Mouse (Mus musculus): ENCODE data around the gene Gm11568. TPM values are rescaled to one million over a fixed set of nuclear protein-coding genes. Genes with fewer than 3 reads are reported as not detected.
"Not testable (repeated sequence)": the region's sequence is repeated elsewhere in the genome, so short reads cannot be mapped to it uniquely, and the experiment has no call there.

Gm11568 gene
- total RNA-seq (2021), result not detected
- long read RNA-seq, result 0 reads

- no peak for DNase-seq (ENCODE audit: low spot score in 2 of 2)
Observed at GRCm38 (mm10) chr11:99857617-99858016, at the start of gene Gm11568. Gene Gm11568 (plus strand): TSS chr11:99857917.

GRCm38 (mm10) chr11:99809792-99810191, 47.9 kb upstream of the Gm11568 start, which contains the start of gene Krtap4-13:
Gene Krtap4-13 (minus strand): TSS chr11:99809892.
- not testable (repeated sequence) for DNase-seq (ENCODE audit: low spot score in 2 of 2)

DNA sequence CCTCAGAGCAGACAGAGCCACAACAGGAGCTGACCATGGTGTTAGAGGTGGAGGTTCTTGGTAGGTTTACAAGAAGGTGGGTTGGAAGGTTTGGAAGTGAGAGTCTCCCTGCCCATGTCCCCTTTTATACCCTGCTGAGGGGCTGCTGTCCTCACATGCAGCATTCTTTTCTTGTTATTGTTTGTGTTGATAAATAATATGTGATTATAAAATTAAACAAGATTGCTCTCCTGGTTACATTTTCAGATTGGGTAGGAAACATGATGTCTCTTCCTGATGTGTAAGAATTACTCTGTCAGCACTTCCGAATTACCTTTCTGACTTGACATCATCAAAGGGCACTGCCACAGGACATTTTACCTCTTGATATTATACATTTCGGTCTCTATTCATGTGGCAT, 42.2 kb upstream of the Gm11568 start, which contains the start of gene Gm11564:
Gene Gm11564, minus strand, starts transcription at position 101 of the 400 bp plus-strand sequence.
- not testable (repeated sequence) for DNase-seq (ENCODE audit: low spot score in 2 of 2)

- DNase-seq (ENCODE audit: low spot score in 2 of 2), result no peak
Observed at GRCm38 (mm10) chr11:99837966-99838365, 19.8 kb upstream of the Gm11568 start, which contains the start of gene 2300003K06Rik. Gene 2300003K06Rik (minus strand): TSS chr11:99838066.

DNA sequence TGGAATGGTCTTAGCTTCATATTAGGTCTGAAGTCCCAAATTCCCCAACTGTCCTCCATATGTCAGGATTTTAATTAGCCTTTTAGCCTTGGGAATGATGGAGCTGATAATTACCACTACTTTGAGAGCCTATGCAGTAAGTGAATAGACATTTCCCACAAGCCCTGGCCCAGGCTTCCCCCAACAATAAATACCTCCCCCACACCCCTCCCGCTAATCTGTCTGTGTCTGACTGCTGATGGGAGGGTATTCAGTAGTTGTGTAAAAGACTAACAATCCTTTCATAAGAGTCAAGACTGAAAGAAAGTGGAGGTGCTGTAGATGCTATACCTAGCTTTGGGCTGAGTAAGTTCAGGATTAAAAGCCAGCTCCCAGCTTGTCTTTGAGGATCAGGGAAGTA, 15.5 kb upstream of the Gm11568 start:
- DNase-seq (ENCODE audit: low spot score in 2 of 2), result no peak

DNA sequence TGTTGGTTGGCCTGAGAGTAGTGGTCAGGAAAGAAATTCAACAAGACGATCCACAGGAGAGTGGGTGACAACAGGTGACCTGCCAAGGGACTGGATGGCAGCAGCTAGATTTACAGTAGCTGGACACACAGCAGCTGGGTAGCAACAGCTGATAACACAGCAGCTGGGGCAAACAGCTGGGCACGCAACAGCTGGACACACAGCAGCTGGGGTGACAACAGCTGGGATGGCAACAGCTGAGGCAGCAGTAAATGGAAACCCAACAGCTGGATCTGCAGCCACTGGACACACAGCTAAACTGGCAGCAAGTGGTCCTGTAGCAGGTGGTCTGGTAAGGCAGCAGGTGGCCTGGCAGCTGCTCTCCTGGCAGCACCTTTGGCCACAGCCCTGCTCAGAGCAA, 11.0 kb upstream of the Gm11568 start:
- DNase-seq (ENCODE audit: low spot score in 2 of 2), result no peak

- DNase-seq (ENCODE audit: low spot score in 2 of 2), result no peak
Observed at GRCm38 (mm10) chr11:99851508-99851907, 6.2 kb upstream of the Gm11568 start, which contains the start of gene Krtap4-16. Gene Krtap4-16 (minus strand): TSS chr11:99851608.

GRCm38 (mm10) chr11:99854121-99854520, 3.6 kb upstream of the Gm11568 start:
- DNase-seq (ENCODE audit: low spot score in 2 of 2), result no peak

- no peak for DNase-seq (ENCODE audit: low spot score in 2 of 2)
Observed at GRCm38 (mm10) chr11:99858761-99859160, 1.0 kb downstream of the Gm11568 start.

- DNase-seq (ENCODE audit: low spot score in 2 of 2), result not testable (repeated sequence)
Observed at GRCm38 (mm10) chr11:99864176-99864575, 6.5 kb downstream of the Gm11568 start, which contains the start of gene Gm11559. Gene Gm11559 (plus strand): TSS chr11:99864476.

GRCm38 (mm10) chr11:99873089-99873488, 15.4 kb downstream of the Gm11568 start, which contains the start of gene Krtap9-1:
Gene Krtap9-1 (plus strand): TSS chr11:99873389.
- not testable (repeated sequence) for DNase-seq (ENCODE audit: low spot score in 2 of 2)

GRCm38 (mm10) chr11:99878887-99879286, 21.2 kb downstream of the Gm11568 start, which contains the start of gene Gm11567:
Gene Gm11567 (plus strand): TSS chr11:99879187.
- not testable (repeated sequence) for DNase-seq (ENCODE audit: low spot score in 2 of 2)

DNA sequence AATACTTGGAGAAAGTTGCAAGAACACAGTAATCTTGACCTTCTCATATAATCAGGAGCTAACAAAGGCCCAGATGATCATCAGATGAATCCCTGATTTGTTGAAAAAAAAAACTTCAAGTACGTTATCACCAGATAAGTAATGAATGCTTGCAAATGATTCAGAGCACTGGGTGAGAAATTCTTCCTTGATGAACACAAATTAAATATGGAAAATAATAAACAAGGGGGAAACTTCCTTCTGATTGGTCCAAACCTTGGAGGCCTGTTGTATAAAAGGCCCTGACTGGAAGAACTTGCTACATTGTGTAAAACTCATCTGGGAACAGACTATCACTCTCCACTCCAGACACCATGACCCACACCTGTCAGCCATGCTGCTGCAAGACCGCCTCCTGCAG, 49.9 kb downstream of the Gm11568 start, which contains the start of gene Krtap31-1:
Gene Krtap31-1, plus strand, starts transcription at position 301 of the 400 bp plus-strand sequence.
- no peak for DNase-seq (ENCODE audit: low spot score in 2 of 2)

Other genes starting within 250 kb of the Gm11568 start
- not detected for gene Gm11937, start 247.7 kb upstream of the Gm11568 start, total RNA-seq (2021)
- not detected for gene Krtap2-4, start 243.1 kb upstream of the Gm11568 start, total RNA-seq (2021)
- not detected for gene Gm11562, start 237.5 kb upstream of the Gm11568 start, total RNA-seq (2021)
- not detected for gene Krtap4-1, start 229.7 kb upstream of the Gm11568 start, total RNA-seq (2021)
- not detected for gene Krtap4-2, start 222.8 kb upstream of the Gm11568 start, total RNA-seq (2021)
- not detected for gene Krtap4-7, start 213.8 kb upstream of the Gm11568 start, total RNA-seq (2021)
- not detected for gene Gm11555, start 207.7 kb upstream of the Gm11568 start, total RNA-seq (2021)
- gene Gm11563, start 199.0 kb upstream of the Gm11568 start, total RNA-seq (2021), result not detected
- gene Krtap4-6, start 192.0 kb upstream of the Gm11568 start, total RNA-seq (2021), result not detected
- not detected for gene Gm14190, start 167.2 kb upstream of the Gm11568 start, total RNA-seq (2021)
- not detected for gene Gm14180, start 123.6 kb upstream of the Gm11568 start, total RNA-seq (2021)
- not detected for gene Gm11595, start 85.0 kb upstream of the Gm11568 start, total RNA-seq (2021)
- gene Krtap4-8, start 77.2 kb upstream of the Gm11568 start, total RNA-seq (2021), result not detected
- gene Krtap4-9, start 72.7 kb upstream of the Gm11568 start, total RNA-seq (2021), result not detected
- gene Gm11596, start 64.5 kb upstream of the Gm11568 start, total RNA-seq (2021), result not detected
- gene Gm11569, start 59.0 kb upstream of the Gm11568 start, total RNA-seq (2021), result not detected
- not detected for gene Gm11554, start 53.5 kb upstream of the Gm11568 start, total RNA-seq (2021)
- not detected for gene Krtap4-13, start 48.0 kb upstream of the Gm11568 start, total RNA-seq (2021)
- not detected for gene Gm11564, start 42.3 kb upstream of the Gm11568 start, total RNA-seq (2021)
- gene 2300003K06Rik, start 19.9 kb upstream of the Gm11568 start, total RNA-seq (2021), result not detected
- gene Krtap4-16, start 6.3 kb upstream of the Gm11568 start, total RNA-seq (2021), result not detected
- gene Gm11559, start 6.6 kb downstream of the Gm11568 start, total RNA-seq (2021), result not detected
- not detected for gene Krtap9-1, start 15.5 kb downstream of the Gm11568 start, total RNA-seq (2021)
- not detected for gene Gm11567, start 21.3 kb downstream of the Gm11568 start, total RNA-seq (2021)
- gene Krtap31-1, start 50.0 kb downstream of the Gm11568 start, total RNA-seq (2021), result not detected
- not detected for gene Gm11565, start 56.8 kb downstream of the Gm11568 start, total RNA-seq (2021)
- gene Krtap31-2, start 78.4 kb downstream of the Gm11568 start, total RNA-seq (2021), result not detected
- not detected for gene Krtap9-5, start 90.6 kb downstream of the Gm11568 start, total RNA-seq (2021)
- not detected for gene Krtap29-1, start 121.1 kb downstream of the Gm11568 start, total RNA-seq (2021)
- not detected for gene Krtap16-1, start 128.7 kb downstream of the Gm11568 start, total RNA-seq (2021)
- not detected for gene Krtap17-1, start 136.1 kb downstream of the Gm11568 start, total RNA-seq (2021)
- gene Krt33a, start 158.3 kb downstream of the Gm11568 start, total RNA-seq (2021), result not detected
- gene Krt33b, start 172.0 kb downstream of the Gm11568 start, total RNA-seq (2021), result not detected
- not detected for gene Krt34, start 183.6 kb downstream of the Gm11568 start, total RNA-seq (2021)
- gene Krt31, start 192.6 kb downstream of the Gm11568 start, total RNA-seq (2021), result not detected
- not detected for gene Krt32, start 230.3 kb downstream of the Gm11568 start, total RNA-seq (2021)
- gene Krt35, start 238.3 kb downstream of the Gm11568 start, total RNA-seq (2021), result not detected
- gene Krt36, start 247.7 kb downstream of the Gm11568 start, total RNA-seq (2021), result not detected